Mouse (Mus musculus) liver, postnatal 0 days (tissue): ENCODE results near the gene Odc1. TPM values are rescaled to one million over a fixed set of nuclear protein-coding genes. Genes with fewer than 3 reads are reported as not detected.

Experiments
- ATAC-seq: fragments of 200-750 bp; cut with Nextera tagmentation; 2 replicates; pipeline ENCODE4 v1.8.0; 2017; ENCODE audit warnings: mild to moderate bottlenecking, moderate library complexity
- DNase-seq: peaks from one replicate; pipeline ENCODE4 v3.0.0-alpha.2; 2016
- H3K27ac ChIP-seq: fragments of 300-500 bp; sonication (generic); 2 replicates; pipeline ENCODE4 v1.5.1; 2014; ENCODE audit warnings: antibody characterized with exemption, moderate library complexity, mild to moderate bottlenecking, low read depth
- H3K27me3 ChIP-seq: fragments of 300-500 bp; sonication (generic); 2 replicates; pipeline ENCODE4 v1.6.1; 2014; ENCODE audit warnings: low read length, control low read depth, mixed read lengths; ENCODE audit not compliant: insufficient read depth
- H3K36me3 ChIP-seq: fragments of 300-500 bp; sonication (generic); replicated peaks from 2 replicates; pipeline ENCODE4 v1.6.1; 2014; ENCODE audit warnings: mild to moderate bottlenecking, control low read depth, low read length, moderate library complexity, mixed read lengths; ENCODE audit not compliant: insufficient read depth
- H3K4me1 ChIP-seq: fragments of 300-500 bp; sonication (generic); 2 replicates; pipeline ENCODE4 v1.6.1; 2014; ENCODE audit warnings: antibody characterized with exemption, mild to moderate bottlenecking, control low read depth; ENCODE audit not compliant: insufficient read depth
- H3K4me2 ChIP-seq: fragments of 300-500 bp; sonication (generic); 2 replicates; pipeline ENCODE4 v1.6.1; 2014; ENCODE audit warnings: low read depth, mild to moderate bottlenecking, low read length, moderate library complexity, mixed read lengths
- H3K4me3 ChIP-seq: fragments of 300-500 bp; sonication (generic); 2 replicates; pipeline ENCODE4 v1.5.1; 2014; ENCODE audit warnings: low read depth, low read length
- H3K9ac ChIP-seq: fragments of 300-500 bp; sonication (generic); replicated peaks from 2 replicates; pipeline ENCODE4 v1.6.1; 2014; ENCODE audit warnings: mild to moderate bottlenecking, moderate library complexity
- H3K9me3 ChIP-seq: fragments of 300-500 bp; sonication (generic); 2 replicates; pipeline ENCODE4 v1.6.1; 2016; ENCODE audit warnings: mild to moderate bottlenecking, control low read depth, low read length, mixed read lengths
- CTCF ChIP-seq: sonication (generic); IDR thresholded peaks from 2 replicates; pipeline ENCODE4 v1.5.1; 2016; ENCODE audit warnings: antibody characterized with exemption, low read depth
- EP300 ChIP-seq: IDR thresholded peaks from 2 replicates; pipeline ENCODE4 v1.6.1; 2016; ENCODE audit warnings: antibody characterized with exemption, low read depth, mild to moderate bottlenecking
- WGBS: fragments of 180-500 bp; shearing (Covaris S2); extraction: QIAGEN DNeasy Blood & Tissue Kit; methylation state at CpG from one replicate; pipeline ENCODE4 v1.1.7; 2014; ENCODE audit not compliant: insufficient replicate concordance; 5-methylcytosine and 5-hydroxymethylcytosine counted together
- polyA plus RNA-seq: library from polyadenylated mRNA; unstranded; fragments of >200 nt; fragmentation: Nextera tagmentation; extraction: Ambion mirVana; gene quantifications from 2 replicates; pipeline ENCODE4 v1.2.1, GENCODE M21; 2015

The Odc1 gene
- polyA plus RNA-seq, 1 experiment from 2014 or later = 161 TPM

DNA sequence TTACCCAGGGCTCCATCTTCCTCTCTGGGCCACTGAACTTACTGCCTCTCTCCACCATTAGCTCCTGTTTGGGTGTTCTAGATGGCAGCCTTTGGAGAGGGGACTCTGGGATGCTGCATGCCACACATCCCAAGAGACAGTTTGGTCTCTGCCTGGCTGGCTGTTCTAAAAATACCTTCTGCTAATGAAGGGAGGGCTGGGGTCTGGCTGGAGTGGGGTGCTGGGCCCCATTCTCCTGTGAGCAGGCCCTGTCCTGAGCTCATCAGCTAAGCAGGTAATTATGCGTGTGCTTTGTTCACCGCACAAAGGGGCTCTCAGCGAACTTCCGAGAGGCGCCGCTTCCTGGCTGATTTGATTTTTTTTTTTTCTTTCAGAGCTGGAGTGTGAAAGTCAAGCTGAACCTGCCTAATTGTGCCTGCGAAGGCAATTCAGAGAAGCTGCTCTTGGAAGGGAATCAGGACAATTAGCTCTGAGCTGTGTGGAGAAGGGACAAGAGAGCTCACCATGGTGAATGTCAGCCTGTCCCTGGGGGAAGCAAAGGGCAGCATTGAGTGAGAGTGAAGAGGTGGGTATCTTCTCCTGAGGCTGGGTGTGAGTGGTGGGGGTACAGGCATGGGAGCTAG is 12.9 kb downstream of the Odc1 start:
- WGBS = 60% methylated on average over 7 of the region's 7 CpGs
- Histone ChIP-seq H3K27ac (no peak overlapping the region), H3K9ac (no peak overlapping the region)

DNA sequence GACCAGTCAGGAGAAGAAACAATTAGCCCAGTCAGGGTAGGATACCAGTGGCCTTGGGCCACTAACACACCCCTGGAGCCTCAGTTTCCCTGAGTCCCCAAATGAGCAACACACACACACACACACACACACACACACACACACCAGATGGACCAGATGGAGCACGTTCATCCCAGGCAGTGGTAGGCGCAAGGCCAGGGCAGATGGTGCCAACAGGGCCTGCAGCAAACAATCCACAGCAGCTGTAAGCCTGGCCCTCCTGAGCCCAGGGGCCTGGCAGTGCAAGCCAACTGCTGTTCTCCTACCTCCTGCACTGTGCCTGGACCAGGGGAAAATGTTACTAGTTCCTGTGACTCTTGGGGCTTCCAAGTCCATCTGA is 13.4 kb downstream of the Odc1 start:
- H3K4me3 ChIP-seq = no peak overlapping the region
- H3K27me3 ChIP-seq = no peaks in the 10 kb centered on the region
- WGBS = 34% methylated on average over 2 of the region's 2 CpGs
- H3K4me2 ChIP-seq = no peak overlapping the region
- H3K27ac ChIP-seq = no peak overlapping the region
- H3K4me1 ChIP-seq = peaks cover 5% of the 10 kb centered on the region; the same call in 1 of the 2 replicates
- H3K9me3 ChIP-seq = no peaks in the 10 kb centered on the region
- no peak for TF ChIP-seq CTCF
- no peak for TF ChIP-seq EP300
- H3K9ac ChIP-seq = no peak overlapping the region
- no peaks in the 10 kb centered on the region for H3K36me3 ChIP-seq
- ATAC-seq (no peak), DNase-seq (no peak)

More for the DNA sequence above, 12.9 kb downstream of the Odc1 start:
- Histone ChIP-seq H3K27me3 (no peaks in the 10 kb centered on the region), H3K4me3 (no peak overlapping the region), H3K9me3 (no peaks in the 10 kb centered on the region), H3K4me1 (peaks cover 5% of the 10 kb centered on the region; the same call in 1 of the 2 replicates), H3K36me3 (no peaks in the 10 kb centered on the region), H3K4me2 (no peak overlapping the region)
- ATAC-seq = no peak
- no peak for TF ChIP-seq CTCF
- DNase-seq = no peak

DNA sequence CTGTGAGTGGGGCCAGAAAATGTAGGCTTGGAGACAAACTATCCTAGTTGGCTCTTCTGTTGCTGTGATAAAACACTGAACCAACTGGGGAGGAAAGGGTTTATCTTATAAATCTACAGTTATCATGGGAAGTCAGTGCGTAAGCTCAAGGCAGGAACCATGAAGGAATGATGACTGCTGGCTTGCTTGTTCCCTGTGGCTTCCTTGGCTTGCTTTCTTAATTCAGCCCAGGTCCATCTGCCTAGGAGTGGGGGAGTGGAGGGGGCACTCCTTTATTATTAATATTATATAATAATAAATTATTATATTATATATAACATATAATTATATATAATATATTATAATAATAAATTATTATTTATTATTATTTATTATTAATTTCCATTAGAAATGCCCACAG is 17.8 kb downstream of the Odc1 start:
- no peak for DNase-seq
- Histone ChIP-seq H3K36me3 (no peaks in the 10 kb centered on the region), H3K4me2 (no peak overlapping the region), H3K4me1 (no peaks in the 10 kb centered on the region; the same call in none of the 2 replicates), H3K4me3 (no peak overlapping the region), H3K9ac (no peak overlapping the region), H3K9me3 (no peaks in the 10 kb centered on the region), H3K27me3 (no peaks in the 10 kb centered on the region), H3K27ac (no peak overlapping the region)
- WGBS = 84% methylated on average over 1 of the region's 1 CpGs
- no peak for ATAC-seq
- TF ChIP-seq EP300 = no peak
- no peak for TF ChIP-seq CTCF

DNA sequence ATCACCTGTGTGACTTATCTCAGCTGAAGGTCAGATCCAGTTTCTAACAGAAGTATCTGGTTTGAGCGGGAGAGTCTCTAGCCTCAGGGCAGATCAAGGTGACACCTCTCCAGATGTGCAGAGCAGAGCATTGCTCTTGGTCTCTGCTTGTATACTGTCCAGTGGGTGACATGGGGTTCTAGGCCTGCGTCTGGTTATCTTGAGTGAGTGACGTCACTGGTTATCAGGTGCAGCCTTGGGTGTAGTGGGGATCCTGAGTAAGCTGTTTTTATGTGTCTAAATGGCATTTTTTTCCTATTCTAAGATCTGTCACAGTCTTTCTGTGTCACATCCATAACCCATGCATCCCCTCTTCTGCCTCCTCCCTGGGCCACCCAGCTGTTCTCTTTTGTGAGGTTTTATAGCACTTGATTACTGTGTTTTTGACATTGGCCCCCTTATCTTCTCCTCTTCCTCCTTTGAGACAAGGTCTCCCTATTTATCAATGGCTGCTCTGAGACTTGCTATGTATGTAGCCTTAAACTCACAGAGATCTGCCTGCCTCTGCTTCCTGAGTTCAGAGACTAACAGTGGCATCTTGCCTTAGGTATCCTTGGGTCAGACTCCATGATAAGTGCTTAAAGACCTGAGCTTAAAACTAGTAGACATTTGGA is 20.9 kb downstream of the Odc1 start:
- H3K36me3 ChIP-seq = no peaks in the 10 kb centered on the region
- H3K9ac ChIP-seq = no peak overlapping the region
- TF ChIP-seq EP300 (peak; percentile 76), CTCF (no peak)
- no peak overlapping the region for H3K4me2 ChIP-seq
- H3K4me1 ChIP-seq = no peaks in the 10 kb centered on the region; the same call in none of the 2 replicates
- 71% methylated on average over 3 of the region's 3 CpGs for WGBS
- ATAC-seq (peak; percentile 96), DNase-seq (no peak)
- no peaks in the 10 kb centered on the region for H3K9me3 ChIP-seq
- no peak overlapping the region for H3K4me3 ChIP-seq
- no peak overlapping the region for H3K27ac ChIP-seq
- no peaks in the 10 kb centered on the region for H3K27me3 ChIP-seq

DNA sequence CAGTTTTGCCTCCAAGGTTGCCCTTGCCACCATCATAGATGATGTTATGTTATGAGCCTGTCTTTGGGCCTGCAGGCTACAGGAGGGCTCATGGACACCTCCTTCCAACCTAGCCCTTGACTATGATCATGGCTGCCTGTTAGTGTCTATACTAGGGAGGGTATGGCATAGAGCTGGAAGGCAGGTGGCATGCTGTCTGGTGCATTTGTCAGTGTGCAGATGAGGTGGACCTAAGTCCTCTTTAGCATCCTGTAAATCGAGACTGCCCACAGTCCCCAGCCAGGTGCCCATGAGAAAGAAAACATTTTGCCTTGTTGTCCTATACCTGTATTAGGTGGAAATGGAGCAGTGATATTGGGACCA is 21.4 kb downstream of the Odc1 start:
- Histone ChIP-seq H3K4me3 (no peak overlapping the region), H3K4me1 (no peaks in the 10 kb centered on the region; the same call in none of the 2 replicates), H3K9ac (no peak overlapping the region), H3K36me3 (no peaks in the 10 kb centered on the region), H3K27ac (no peak overlapping the region), H3K4me2 (no peak overlapping the region), H3K27me3 (no peaks in the 10 kb centered on the region), H3K9me3 (no peaks in the 10 kb centered on the region)
- ATAC-seq (no peak), DNase-seq (no peak)
- WGBS = 67% methylated on average over 1 of the region's 1 CpGs
- TF ChIP-seq EP300 (no peak), CTCF (no peak)

DNA sequence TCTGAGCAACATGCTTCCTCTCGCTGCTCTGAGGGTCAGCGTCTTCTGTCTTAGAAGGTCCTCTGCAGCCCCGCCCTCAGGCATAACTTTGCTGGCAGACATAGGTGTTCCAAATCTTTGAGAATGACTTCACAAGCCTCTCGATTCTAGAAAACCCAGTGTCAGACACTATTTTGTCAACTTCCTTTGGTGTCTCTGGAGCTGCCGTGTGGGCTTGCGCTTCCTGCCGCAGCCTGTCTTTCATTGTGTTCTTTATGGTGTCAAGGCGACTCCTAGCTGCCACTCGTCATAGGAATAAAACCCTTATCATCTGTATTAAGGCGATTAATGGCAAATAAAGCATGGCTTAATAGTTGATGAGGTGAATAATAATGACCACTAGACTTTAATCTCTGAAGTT is 24.0 kb downstream of the Odc1 start:
- Histone ChIP-seq H3K9me3 (no peaks in the 10 kb centered on the region), H3K27ac (no peak overlapping the region), H3K4me2 (no peak overlapping the region), H3K4me1 (no peaks in the 10 kb centered on the region; the same call in none of the 2 replicates), H3K27me3 (no peaks in the 10 kb centered on the region), H3K9ac (no peak overlapping the region), H3K36me3 (no peaks in the 10 kb centered on the region), H3K4me3 (no peak overlapping the region)
- DNase-seq = no peak
- TF ChIP-seq EP300 (no peak), CTCF (no peak)
- no peak for ATAC-seq
- 60% methylated on average over 10 of the region's 10 CpGs for WGBS
